Mouse (Mus musculus): ENCODE measurements at regions not wholly inside any gene's neighbourhood (a gene's known extent, or its start where the extent isn't known, plus 50 kb on each side); places are given as distances from the start of the nearest gene placed in this dataset.
"Not testable (repeated sequence)": the region's sequence is repeated elsewhere in the genome, so short reads cannot be mapped to it uniquely, and the experiment has no call there.

DNA sequence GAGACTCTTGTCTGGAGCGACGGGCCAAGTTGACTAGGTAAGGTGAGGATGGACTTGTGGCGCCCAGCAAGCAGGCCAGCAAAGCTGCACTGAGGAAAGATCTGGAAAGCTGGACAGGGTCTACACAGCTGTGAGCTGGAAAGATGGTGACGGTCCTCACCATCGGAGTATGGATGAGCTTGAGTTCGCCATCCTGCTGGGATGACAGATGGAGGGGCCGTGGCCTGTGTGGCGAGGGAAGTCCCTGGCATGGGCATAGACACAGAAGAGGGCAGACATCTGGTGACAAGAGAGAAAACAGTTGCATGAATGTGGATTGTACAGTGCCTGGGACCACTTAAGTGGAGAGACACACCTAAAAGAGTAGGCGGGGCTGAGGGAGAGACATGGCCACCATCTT lies 57.6 kb downstream of the Tmem270 start:
- DNase-seq (ENCODE audit: low spot score): no peak
- Histone ChIP-seq H3K36me3 (ENCODE audit: insufficient read depth, low read length) (no peaks in the 10 kb centered on the region), H3K4me2 (ENCODE audit: low read depth, low read length, poor library complexity, severe bottlenecking) (no peak overlapping the region), H3K27ac (ENCODE audit: low read depth, low read length) (no peak overlapping the region), H3K9me3 (ENCODE audit: low read length) (no peaks in the 10 kb centered on the region), H3K4me1 (ENCODE audit: insufficient read depth, low read length) (no peaks in the 10 kb centered on the region), H3K27me3 (ENCODE audit: insufficient read depth, low read length) (no peaks in the 10 kb centered on the region), H3K4me3 (ENCODE audit: low read depth, low read length) (no peak overlapping the region), H3K9ac (replicated peaks; ENCODE audit: low read length, poor library complexity, severe bottlenecking) (no peak overlapping the region)
- TF ChIP-seq CTCF (IDR thresholded peaks at IDR 0.05): no peak
- ATAC-seq (ENCODE audit: low FRiP score): no peak
- 94% methylated on average over 9 of the region's 9 CpGs for WGBS

DNA sequence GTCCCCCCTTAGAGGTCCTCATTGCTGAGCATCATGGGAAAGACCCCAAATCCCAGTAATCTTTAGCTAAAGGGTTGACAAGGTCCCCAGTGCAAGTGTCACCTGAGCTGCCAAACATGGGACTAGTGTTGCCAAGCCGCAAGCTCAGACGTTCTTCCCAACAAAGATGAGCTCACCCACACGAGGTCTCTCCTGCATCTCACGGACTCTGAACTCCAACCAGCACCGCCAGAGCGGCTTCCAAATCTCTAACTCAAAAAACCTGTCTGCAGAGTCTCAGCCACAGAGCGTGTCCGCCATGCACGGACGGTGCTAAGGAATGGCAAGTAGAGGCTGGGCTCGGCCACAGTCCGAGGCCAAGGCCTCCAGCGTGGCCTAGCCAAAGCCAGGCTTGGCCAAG lies 58.0 kb downstream of the Tmem270 start:
- Histone ChIP-seq H3K9ac (replicated peaks; ENCODE audit: low read length, poor library complexity, severe bottlenecking) (no peak overlapping the region), H3K4me2 (ENCODE audit: low read depth, low read length, poor library complexity, severe bottlenecking) (no peak overlapping the region), H3K4me1 (ENCODE audit: insufficient read depth, low read length) (no peaks in the 10 kb centered on the region), H3K27me3 (ENCODE audit: insufficient read depth, low read length) (no peaks in the 10 kb centered on the region), H3K9me3 (ENCODE audit: low read length) (no peaks in the 10 kb centered on the region), H3K36me3 (ENCODE audit: insufficient read depth, low read length) (no peaks in the 10 kb centered on the region), H3K27ac (ENCODE audit: low read depth, low read length) (no peak overlapping the region), H3K4me3 (ENCODE audit: low read depth, low read length) (no peak overlapping the region)
- ATAC-seq (ENCODE audit: low FRiP score) (no peak), DNase-seq (ENCODE audit: low spot score) (no peak)
- no peak for TF ChIP-seq CTCF (IDR thresholded peaks at IDR 0.05)
- 94% methylated on average over 13 of the region's 13 CpGs for whole genome bisulfite sequencing

DNA sequence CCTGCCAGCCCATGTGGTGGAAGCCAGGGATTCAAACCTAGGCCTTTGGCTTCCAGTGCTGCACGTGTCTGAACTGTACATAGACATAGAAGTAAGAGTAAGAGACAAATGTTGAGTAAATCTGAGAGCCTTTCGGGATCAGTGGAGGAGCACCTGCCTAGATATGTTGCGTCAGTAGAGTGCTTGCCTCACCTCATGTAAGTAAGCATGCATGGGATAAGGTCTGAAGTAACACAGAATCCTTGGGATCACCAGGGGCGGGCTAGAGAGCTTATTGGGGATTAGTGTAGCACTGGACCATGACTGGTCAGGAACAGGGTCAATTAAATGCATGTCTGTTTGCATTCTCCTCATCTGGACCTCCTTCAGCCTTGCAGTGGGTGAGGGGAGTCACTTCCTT lies 61.1 kb downstream of the Tmem270 start:
- TF ChIP-seq CTCF (IDR thresholded peaks at IDR 0.05): no peak
- no peak overlapping the region for H3K4me2 ChIP-seq (ENCODE audit: low read depth, low read length, poor library complexity, severe bottlenecking)
- WGBS: 69% methylated on average over 4 of the region's 4 CpGs
- H3K4me1 ChIP-seq (ENCODE audit: insufficient read depth, low read length): no peaks in the 10 kb centered on the region
- H3K9ac ChIP-seq (replicated peaks; ENCODE audit: low read length, poor library complexity, severe bottlenecking): no peak overlapping the region
- no peaks in the 10 kb centered on the region for H3K36me3 ChIP-seq (ENCODE audit: insufficient read depth, low read length)
- H3K27ac ChIP-seq (ENCODE audit: low read depth, low read length): no peak overlapping the region
- DNase-seq (ENCODE audit: low spot score) (no peak), ATAC-seq (ENCODE audit: low FRiP score) (no peak)
- no peaks in the 10 kb centered on the region for H3K27me3 ChIP-seq (ENCODE audit: insufficient read depth, low read length)
- H3K9me3 ChIP-seq (ENCODE audit: low read length): no peaks in the 10 kb centered on the region
- no peak overlapping the region for H3K4me3 ChIP-seq (ENCODE audit: low read depth, low read length)

DNA sequence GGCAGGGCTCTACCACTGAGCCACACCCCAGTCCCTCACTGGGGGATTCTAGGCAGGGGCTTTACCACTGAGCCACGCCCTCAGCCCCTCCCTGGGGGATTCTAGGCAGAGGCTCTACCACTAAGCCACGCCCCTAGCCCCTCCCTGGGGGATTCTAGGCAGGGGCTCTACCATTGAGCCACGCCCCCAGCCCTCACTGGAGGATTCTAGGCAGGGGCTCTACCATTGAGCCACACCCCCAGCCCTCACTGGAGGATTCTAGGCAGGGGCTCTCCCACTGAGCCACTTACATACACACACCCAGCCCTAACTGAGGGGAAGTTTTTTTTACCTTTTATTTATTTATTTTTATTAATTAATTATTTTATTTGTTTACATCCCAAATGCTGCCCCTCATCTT lies 62.3 kb downstream of the Tmem270 start:
- not testable (repeated sequence) for H3K27ac ChIP-seq (ENCODE audit: low read depth, low read length); H3K4me3 ChIP-seq (ENCODE audit: low read depth, low read length); H3K4me1 ChIP-seq (ENCODE audit: insufficient read depth, low read length); H3K4me2 ChIP-seq (ENCODE audit: low read depth, low read length, poor library complexity, severe bottlenecking); H3K9me3 ChIP-seq (ENCODE audit: low read length); H3K27me3 ChIP-seq (ENCODE audit: insufficient read depth, low read length); H3K36me3 ChIP-seq (ENCODE audit: insufficient read depth, low read length); H3K9ac ChIP-seq (replicated peaks; ENCODE audit: low read length, poor library complexity, severe bottlenecking); DNase-seq (ENCODE audit: low spot score); ATAC-seq (ENCODE audit: low FRiP score)
- 77% methylated on average over 3 of the region's 3 CpGs for WGBS

DNA sequence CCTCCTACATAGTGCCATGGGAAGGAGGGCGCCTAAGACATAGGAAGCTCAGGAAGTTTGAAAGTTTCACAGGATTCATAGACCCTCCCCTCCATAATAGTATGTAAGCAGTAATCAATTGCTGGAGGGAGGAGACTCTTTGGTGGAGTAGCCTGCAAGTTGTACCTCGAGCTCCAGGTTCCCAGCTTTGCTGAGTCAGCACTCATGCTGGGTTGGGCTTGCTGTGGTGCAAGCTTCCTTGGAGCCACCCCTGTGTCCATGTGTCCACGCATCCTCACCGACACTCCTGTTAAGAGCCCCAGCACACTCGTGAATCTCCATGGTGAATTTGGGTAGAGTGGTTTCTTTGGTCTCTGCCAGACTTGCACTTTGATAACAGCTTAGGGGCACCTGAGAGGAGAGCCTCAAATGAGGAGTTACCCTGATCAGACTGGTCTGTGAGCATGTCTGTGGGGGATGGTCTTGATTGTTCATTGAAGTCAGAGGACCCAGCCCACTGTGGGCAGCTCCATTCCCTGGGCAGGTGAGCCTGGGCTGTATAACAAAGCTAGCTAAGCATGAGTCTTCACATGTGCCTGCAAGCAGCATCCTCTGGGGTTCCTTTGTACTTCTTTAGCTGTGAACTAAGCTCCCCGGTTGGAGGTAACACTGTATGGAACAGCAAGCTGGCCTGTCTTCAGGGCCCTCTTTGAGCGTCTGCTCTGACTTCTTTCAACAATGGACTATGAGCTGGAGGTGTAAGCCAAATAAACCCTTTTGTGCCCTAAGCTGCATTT lies 65.1 kb downstream of the Tmem270 start:
- H3K9ac ChIP-seq (replicated peaks; ENCODE audit: low read length, poor library complexity, severe bottlenecking): no peak overlapping the region
- no peaks in the 10 kb centered on the region for H3K36me3 ChIP-seq (ENCODE audit: insufficient read depth, low read length)
- 78% methylated on average over 7 of the region's 7 CpGs for WGBS
- H3K9me3 ChIP-seq (ENCODE audit: low read length): no peaks in the 10 kb centered on the region
- ATAC-seq (ENCODE audit: low FRiP score) (no peak), DNase-seq (ENCODE audit: low spot score) (no peak)
- H3K4me3 ChIP-seq (ENCODE audit: low read depth, low read length): no peak overlapping the region
- TF ChIP-seq CTCF (IDR thresholded peaks at IDR 0.05): no peak
- H3K4me2 ChIP-seq (ENCODE audit: low read depth, low read length, poor library complexity, severe bottlenecking): no peak overlapping the region
- H3K27me3 ChIP-seq (ENCODE audit: insufficient read depth, low read length): no peaks in the 10 kb centered on the region
- H3K4me1 ChIP-seq (ENCODE audit: insufficient read depth, low read length): no peaks in the 10 kb centered on the region
- no peak overlapping the region for H3K27ac ChIP-seq (ENCODE audit: low read depth, low read length)

DNA sequence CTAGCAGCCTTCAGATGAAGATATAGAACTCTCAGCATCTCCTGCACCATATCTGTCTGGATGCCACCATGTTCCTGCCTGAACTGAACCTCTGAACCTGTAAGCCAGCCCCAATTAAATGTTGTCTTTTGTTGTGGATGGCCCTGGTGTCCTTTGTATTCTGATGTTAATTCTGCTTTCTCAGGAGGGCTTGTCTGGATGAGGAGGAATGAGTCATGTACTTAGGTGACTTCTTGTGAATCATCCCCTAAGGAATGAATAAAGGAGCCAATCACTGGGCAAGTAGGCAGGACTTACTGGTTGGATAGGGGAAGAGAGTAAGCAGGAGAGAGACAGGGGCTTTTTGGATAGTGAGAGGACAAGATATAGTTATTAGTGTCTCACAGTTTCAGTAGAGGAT lies 70.0 kb downstream of the Tmem270 start:
- TF ChIP-seq CTCF (IDR thresholded peaks at IDR 0.05): no peak
- Histone ChIP-seq H3K9ac (replicated peaks; ENCODE audit: low read length, poor library complexity, severe bottlenecking) (no peak overlapping the region), H3K27ac (ENCODE audit: low read depth, low read length) (no peak overlapping the region), H3K4me3 (ENCODE audit: low read depth, low read length) (no peak overlapping the region), H3K4me2 (ENCODE audit: low read depth, low read length, poor library complexity, severe bottlenecking) (no peak overlapping the region), H3K36me3 (ENCODE audit: insufficient read depth, low read length) (no peaks in the 10 kb centered on the region), H3K4me1 (ENCODE audit: insufficient read depth, low read length) (no peaks in the 10 kb centered on the region), H3K27me3 (ENCODE audit: insufficient read depth, low read length) (no peaks in the 10 kb centered on the region), H3K9me3 (ENCODE audit: low read length) (no peaks in the 10 kb centered on the region)
- no peak for ATAC-seq (ENCODE audit: low FRiP score)
- DNase-seq (ENCODE audit: low spot score): no peak

Measured in midbrain, postnatal 0 days (tissue).